Mouse (Mus musculus) neural tube, embryonic 12.5 days (tissue): ENCODE data around the gene Fn1. TPM values are rescaled to one million over a fixed set of nuclear protein-coding genes. Genes with fewer than 3 reads are reported as not detected.

Experiments used
- ATAC-seq: fragments of 200-750 bp; cut with Nextera tagmentation; 2 replicates; pipeline ENCODE4 v1.8.0; 2017; ENCODE audit warnings: low read depth, mild to moderate bottlenecking, moderate TSS enrichment, moderate library complexity; ENCODE audit not compliant: low FRiP score
- H3K27ac ChIP-seq: fragments of 300-500 bp; sonication (generic); 2 replicates; pipeline ENCODE4 v1.5.1; 2016
- H3K27me3 ChIP-seq: fragments of 300-500 bp; sonication (generic); replicated peaks from 2 replicates; pipeline ENCODE4 v1.6.1; 2016; ENCODE audit warnings: mild to moderate bottlenecking
- H3K36me3 ChIP-seq: fragments of 300-500 bp; sonication (generic); 2 replicates; pipeline ENCODE4 v1.6.1; 2016; ENCODE audit warnings: mild to moderate bottlenecking
- H3K4me1 ChIP-seq: fragments of 300-500 bp; sonication (generic); 2 replicates; pipeline ENCODE4 v1.6.1; 2016
- H3K4me2 ChIP-seq: fragments of 300-500 bp; sonication (generic); replicated peaks from 2 replicates; pipeline ENCODE4 v1.6.1; 2016; ENCODE audit warnings: mild to moderate bottlenecking
- H3K4me3 ChIP-seq: fragments of 300-500 bp; sonication (generic); 2 replicates; pipeline ENCODE4 v1.5.1; 2016
- H3K9ac ChIP-seq: fragments of 300-500 bp; sonication (generic); 2 replicates; pipeline ENCODE4 v1.6.1; 2016; ENCODE audit warnings: mild to moderate bottlenecking
- H3K9me3 ChIP-seq: fragments of 300-500 bp; sonication (generic); 2 replicates; pipeline ENCODE4 v1.6.1; 2016; ENCODE audit warnings: mild to moderate bottlenecking
- WGBS: fragments of 180-500 bp; shearing (Covaris S2); methylation state at CpG from one replicate; pipeline ENCODE4 v1.1.7; 2016; 5-methylcytosine and 5-hydroxymethylcytosine counted together
- polyA plus RNA-seq: library from polyadenylated mRNA; unstranded; fragments of >200 nt; fragmentation: Nextera tagmentation; extraction: Ambion mirVana; gene quantifications from 2 replicates; pipeline ENCODE4 v1.2.1, GENCODE M21; 2016

The Fn1 gene
- polyA plus RNA-seq, 1 experiment from 2014 or later: 80.2 TPM

GRCm38 (mm10) chr1:71674274-71674673 is 21.3 kb upstream of the Fn1 start:
- Histone ChIP-seq H3K4me2 (no peak overlapping the region), H3K36me3 (no peaks in the 10 kb centered on the region), H3K27me3 (no peaks in the 10 kb centered on the region), H3K9ac (no peak overlapping the region), H3K27ac (no peak overlapping the region), H3K4me1 (peaks cover 5% of the 10 kb centered on the region), H3K4me3 (no peak overlapping the region), H3K9me3 (0 out of 2 replicates have a peak, but pooled peaks cover 3% of the 10 kb centered on the region)
- no peak for ATAC-seq
- 66% methylated on average over 4 of the region's 4 CpGs for WGBS

GRCm38 (mm10) chr1:71673398-71673910 is 20.5 kb upstream of the Fn1 start:
- H3K4me3 ChIP-seq: no peak overlapping the region
- H3K9me3 ChIP-seq: 0 out of 2 replicates have a peak, but pooled peaks cover 3% of the 10 kb centered on the region
- peaks cover 5% of the 10 kb centered on the region for H3K4me1 ChIP-seq
- H3K27ac ChIP-seq: no peak overlapping the region
- H3K4me2 ChIP-seq: 0 out of 2 replicates have a peak overlapping the region, but pooled peaks have one; percentile 16
- H3K9ac ChIP-seq: no peak overlapping the region
- no peaks in the 10 kb centered on the region for H3K36me3 ChIP-seq
- 7% methylated on average over 3 of the region's 3 CpGs for WGBS
- peak; percentile 92 for ATAC-seq
- no peaks in the 10 kb centered on the region for H3K27me3 ChIP-seq

- H3K4me2 ChIP-seq: no peak overlapping the region
- H3K27ac ChIP-seq: no peak overlapping the region
- 88% methylated on average over 3 of the region's 3 CpGs for WGBS
- H3K36me3 ChIP-seq: no peaks in the 10 kb centered on the region
- H3K9ac ChIP-seq: no peak overlapping the region
- ATAC-seq: no peak
- 0 out of 2 replicates have a peak, but pooled peaks cover 3% of the 10 kb centered on the region for H3K9me3 ChIP-seq
- no peak overlapping the region for H3K4me3 ChIP-seq
- peaks cover 5% of the 10 kb centered on the region for H3K4me1 ChIP-seq
- H3K27me3 ChIP-seq: no peaks in the 10 kb centered on the region
Measured at GRCm38 (mm10) chr1:71672346-71672745, 19.3 kb upstream of the Fn1 start.

- Histone ChIP-seq H3K36me3 (no peaks in the 10 kb centered on the region), H3K27ac (no peak overlapping the region), H3K4me3 (no peak overlapping the region), H3K9me3 (no peaks in the 10 kb centered on the region), H3K4me2 (no peak overlapping the region), H3K9ac (no peak overlapping the region), H3K4me1 (no peaks in the 10 kb centered on the region), H3K27me3 (no peaks in the 10 kb centered on the region)
- no peak for ATAC-seq
- WGBS: 88% methylated on average over 6 of the region's 6 CpGs
Measured at GRCm38 (mm10) chr1:71663242-71663641, 10.2 kb upstream of the Fn1 start.

- Histone ChIP-seq H3K27me3 (no peaks in the 10 kb centered on the region), H3K9me3 (no peaks in the 10 kb centered on the region), H3K27ac (no peak overlapping the region), H3K4me1 (peaks cover 5% of the 10 kb centered on the region; the same call in 1 of the 2 replicates), H3K4me2 (no peak overlapping the region), H3K36me3 (no peaks in the 10 kb centered on the region), H3K4me3 (no peak overlapping the region), H3K9ac (no peak overlapping the region)
- 69% methylated on average over 6 of the region's 6 CpGs for WGBS
- ATAC-seq: no peak
Measured at GRCm38 (mm10) chr1:71658632-71659031, 5.6 kb upstream of the Fn1 start.

GRCm38 (mm10) chr1:71656309-71656708 is 3.3 kb upstream of the Fn1 start:
- Histone ChIP-seq H3K4me3 (no peak overlapping the region), H3K9ac (no peak overlapping the region), H3K4me1 (peaks cover 11% of the 10 kb centered on the region; the same call in 1 of the 2 replicates), H3K4me2 (no peak overlapping the region), H3K27ac (no peak overlapping the region), H3K27me3 (no peaks in the 10 kb centered on the region), H3K9me3 (no peaks in the 10 kb centered on the region), H3K36me3 (no peaks in the 10 kb centered on the region)
- WGBS: 84% methylated on average over 6 of the region's 6 CpGs
- no peak for ATAC-seq

- H3K4me1 ChIP-seq: peaks cover 13% of the 10 kb centered on the region; the same call in 1 of the 2 replicates
- no peaks in the 10 kb centered on the region for H3K36me3 ChIP-seq
- ATAC-seq: no peak
- no peaks in the 10 kb centered on the region for H3K27me3 ChIP-seq
- no peak overlapping the region; the same call in 1 of the 2 replicates for H3K4me3 ChIP-seq
- WGBS: 13% methylated on average over 8 of the region's 8 CpGs
- no peak overlapping the region for H3K27ac ChIP-seq
- H3K4me2 ChIP-seq: peak overlapping the region; percentile 93
- no peak overlapping the region for H3K9ac ChIP-seq
- no peaks in the 10 kb centered on the region for H3K9me3 ChIP-seq
Measured at GRCm38 (mm10) chr1:71654221-71654620, 1.2 kb upstream of the Fn1 start.

GRCm38 (mm10) chr1:71653400-71654159 is 580 bp upstream of the Fn1 start:
- Histone ChIP-seq H3K9me3 (no peaks in the 10 kb centered on the region), H3K4me3 (peak overlapping the region; percentile 76), H3K27me3 (no peaks in the 10 kb centered on the region), H3K36me3 (no peaks in the 10 kb centered on the region; the same call in 1 of the 2 replicates), H3K4me2 (peak overlapping the region; percentile 93), H3K27ac (no peak overlapping the region; the same call in 1 of the 2 replicates), H3K9ac (peak overlapping the region; percentile 78), H3K4me1 (peaks cover 13% of the 10 kb centered on the region; the same call in 1 of the 2 replicates)
- 0% methylated on average over 24 of the region's 24 CpGs for WGBS
- peak; percentile 23; the same call in 1 of the 2 replicates for ATAC-seq

GRCm38 (mm10) chr1:71651828-71652227 is 1.2 kb downstream of the Fn1 start:
- Histone ChIP-seq H3K4me2 (peak overlapping the region; percentile 93), H3K9me3 (no peaks in the 10 kb centered on the region), H3K4me1 (peaks cover 13% of the 10 kb centered on the region; the same call in 1 of the 2 replicates), H3K4me3 (0 out of 2 replicates have a peak overlapping the region, but pooled peaks have one; percentile 23), H3K36me3 (no peaks in the 10 kb centered on the region; the same call in 1 of the 2 replicates), H3K27me3 (no peaks in the 10 kb centered on the region), H3K27ac (no peak overlapping the region), H3K9ac (no peak overlapping the region)
- no peak for ATAC-seq
- WGBS: 28% methylated on average over 1 of the region's 1 CpGs

- Histone ChIP-seq H3K27me3 (no peaks in the 10 kb centered on the region), H3K4me1 (peaks cover 13% of the 10 kb centered on the region; the same call in 1 of the 2 replicates), H3K27ac (no peak overlapping the region), H3K9ac (no peak overlapping the region), H3K36me3 (no peaks in the 10 kb centered on the region; the same call in 1 of the 2 replicates), H3K4me2 (peak overlapping the region; percentile 93), H3K9me3 (no peaks in the 10 kb centered on the region), H3K4me3 (peak overlapping the region; percentile 23; the same call in 1 of the 2 replicates)
- WGBS: 31% methylated on average over 9 of the region's 9 CpGs
- no peak for ATAC-seq
Measured at GRCm38 (mm10) chr1:71651315-71651714, 1.7 kb downstream of the Fn1 start.

- Histone ChIP-seq H3K4me2 (peak overlapping the region; percentile 93), H3K9me3 (no peaks in the 10 kb centered on the region), H3K27ac (no peak overlapping the region), H3K4me1 (peaks cover 13% of the 10 kb centered on the region; the same call in 1 of the 2 replicates), H3K9ac (no peak overlapping the region), H3K36me3 (no peaks in the 10 kb centered on the region; the same call in 1 of the 2 replicates), H3K4me3 (0 out of 2 replicates have a peak overlapping the region, but pooled peaks have one; percentile 16), H3K27me3 (no peaks in the 10 kb centered on the region)
- no peak for ATAC-seq
- whole genome bisulfite sequencing: 19% methylated on average over 6 of the region's 6 CpGs
Measured at GRCm38 (mm10) chr1:71650741-71651140, 2.3 kb downstream of the Fn1 start.

- no peak for ATAC-seq
- Histone ChIP-seq H3K27me3 (no peaks in the 10 kb centered on the region), H3K36me3 (peaks cover 22% of the 10 kb centered on the region), H3K9ac (no peak overlapping the region), H3K9me3 (no peaks in the 10 kb centered on the region), H3K4me2 (no peak overlapping the region), H3K4me3 (no peak overlapping the region), H3K27ac (no peak overlapping the region), H3K4me1 (0 out of 2 replicates have a peak, but pooled peaks cover 7% of the 10 kb centered on the region)
- WGBS: 91% methylated on average over 7 of the region's 7 CpGs
Measured at GRCm38 (mm10) chr1:71648166-71648565, 4.8 kb downstream of the Fn1 start.
